Mouse (Mus musculus) limb, embryonic 14.5 days (tissue): ENCODE data around the gene Gm43738. TPM values are rescaled to one million over a fixed set of nuclear protein-coding genes. Genes with fewer than 3 reads are reported as not detected.

Source experiments
- ATAC-seq: fragments of 200-750 bp; cut with Nextera tagmentation; 2 replicates; pipeline ENCODE4 v1.8.0; 2017; ENCODE audit warnings: low read depth, moderate number of reproducible peaks, moderate TSS enrichment; ENCODE audit not compliant: low FRiP score
- DNase-seq: peaks from one replicate; pipeline ENCODE4 v3.0.0-alpha.2; 2015; ENCODE audit warnings: low spot score
- H3K27ac ChIP-seq: fragments of 300-500 bp; sonication (generic); replicated peaks from 2 replicates; pipeline ENCODE4 v1.5.1; 2014; ENCODE audit warnings: low read depth, mild to moderate bottlenecking, low read length, moderate library complexity, mixed read lengths
- H3K27me3 ChIP-seq: fragments of 300-500 bp; sonication (generic); 2 replicates; pipeline ENCODE4 v1.6.1; 2014; ENCODE audit warnings: low read length, mixed read lengths; ENCODE audit not compliant: control insufficient read depth, insufficient read depth
- H3K36me3 ChIP-seq: fragments of 300-500 bp; sonication (generic); 2 replicates; pipeline ENCODE4 v1.6.1; 2014; ENCODE audit warnings: mild to moderate bottlenecking, low read length, moderate library complexity, mixed read lengths; ENCODE audit not compliant: control insufficient read depth, insufficient read depth
- H3K4me1 ChIP-seq: fragments of 300-500 bp; sonication (generic); 2 replicates; pipeline ENCODE4 v1.6.1; 2014; ENCODE audit warnings: antibody characterized with exemption, low read length, mixed read lengths; ENCODE audit not compliant: control insufficient read depth, insufficient read depth
- H3K4me2 ChIP-seq: fragments of 300-500 bp; sonication (generic); replicated peaks from 2 replicates; pipeline ENCODE4 v1.6.1; 2014; ENCODE audit warnings: low read depth, mild to moderate bottlenecking, low read length, moderate library complexity; ENCODE audit not compliant: severe bottlenecking
- H3K4me3 ChIP-seq: fragments of 300-500 bp; sonication (generic); replicated peaks from 2 replicates; pipeline ENCODE4 v1.5.1; 2014; ENCODE audit warnings: low read length
- H3K9ac ChIP-seq: fragments of 300-500 bp; sonication (generic); 2 replicates; pipeline ENCODE4 v1.6.1; 2014; ENCODE audit warnings: mild to moderate bottlenecking, low read depth, low read length, moderate library complexity; ENCODE audit not compliant: severe bottlenecking
- H3K9me3 ChIP-seq: fragments of 300-500 bp; sonication (generic); 2 replicates; pipeline ENCODE4 v1.6.1; 2016; ENCODE audit warnings: low read length; ENCODE audit not compliant: control insufficient read depth
- POLR2A ChIP-seq: fragments of 200-500 bp; IDR thresholded peaks from 2 replicates; pipeline ENCODE4 v1.8.0; 2012; ENCODE audit warnings: inconsistent platforms, mild to moderate bottlenecking, moderate library complexity, borderline replicate concordance; ENCODE audit not compliant: insufficient read depth, insufficient read length; ENCODE audit errors: extremely low read depth
- WGBS: fragments of 180-500 bp; shearing (Covaris S2); extraction: QIAGEN DNeasy Blood & Tissue Kit; methylation state at CpG from one replicate; pipeline ENCODE4 v1.1.7; 2014; 5-methylcytosine and 5-hydroxymethylcytosine counted together
- polyA plus RNA-seq, 2 experiments: library from polyadenylated mRNA; depleted of rRNA in 1 of 2; stranded (reverse) in 1 of 2; unstranded in 1 of 2; fragments of >200 nt; fragmentation: Nextera tagmentation in 1 of 2; extraction: Ambion mirVana in 1 of 2; gene quantifications; 2 replicates each; pipeline versions ENCODE4 v1.2.1 to v1.2.3; 2012 to 2014

Gene Gm43738
- polyA plus RNA-seq, 2 experiments: 0.03 TPM; not detected in 1

DNA sequence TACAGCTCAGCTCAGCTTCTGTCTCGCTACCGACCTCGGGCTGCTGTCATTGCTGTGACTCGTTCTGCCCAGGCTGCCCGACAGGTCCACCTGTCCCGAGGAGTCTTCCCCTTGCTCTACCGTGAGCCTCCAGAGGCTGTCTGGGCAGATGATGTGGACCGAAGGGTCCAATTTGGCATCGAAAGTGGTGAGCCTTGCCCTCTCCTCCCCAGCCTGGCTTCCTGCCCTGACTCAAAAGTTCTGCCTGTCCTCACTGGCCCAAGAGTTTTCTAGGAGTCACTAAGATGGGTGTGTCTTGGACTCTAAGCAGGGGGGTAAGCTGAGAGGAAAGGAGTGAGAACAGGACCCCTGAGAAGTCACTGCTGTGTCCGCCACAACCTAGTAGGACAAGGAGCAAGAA, 43.9 kb upstream of the Gm43738 start:
- ATAC-seq: no peak

DNA sequence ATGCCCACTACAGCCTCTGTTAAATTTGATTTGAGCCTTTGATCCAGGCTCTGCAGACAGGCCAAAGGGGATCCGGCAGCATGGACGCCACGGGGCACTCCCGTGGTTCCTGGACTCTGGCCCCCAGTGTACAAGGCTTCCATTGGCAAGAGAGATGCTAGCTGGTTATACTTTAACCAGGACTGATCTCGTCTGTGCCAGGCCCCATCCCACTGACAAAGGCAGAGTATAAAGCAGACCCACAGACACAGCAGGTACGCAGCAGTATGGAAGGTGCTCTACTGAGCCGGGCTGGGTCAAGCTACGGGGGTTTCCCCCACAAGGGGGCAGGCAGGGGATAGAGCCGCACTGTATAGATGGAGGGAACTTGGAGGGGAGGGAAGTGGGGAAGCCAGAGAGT, 35.5 kb upstream of the Gm43738 start:
- Histone ChIP-seq H3K9ac (no peak overlapping the region), H3K27ac (no peak overlapping the region), H3K36me3 (no peaks in the 10 kb centered on the region), H3K4me2 (no peak overlapping the region), H3K27me3 (no peaks in the 10 kb centered on the region), H3K9me3 (no peaks in the 10 kb centered on the region), H3K4me3 (no peak overlapping the region), H3K4me1 (no peaks in the 10 kb centered on the region; the same call in 1 of the 2 replicates)
- DNase-seq (no peak), ATAC-seq (no peak)
- no peak for TF ChIP-seq POLR2A
- 47% methylated on average over 9 of the region's 9 CpGs for WGBS

More for the DNA sequence above, 43.9 kb upstream of the Gm43738 start:
- H3K27me3 ChIP-seq: peaks cover 2% of the 10 kb centered on the region; the same call in 1 of the 2 replicates
- H3K9ac ChIP-seq: no peak overlapping the region
- no peak for DNase-seq
- peaks cover 3% of the 10 kb centered on the region; the same call in 1 of the 2 replicates for H3K4me1 ChIP-seq
- H3K4me2 ChIP-seq: no peak overlapping the region
- no peak overlapping the region for H3K4me3 ChIP-seq
- no peaks in the 10 kb centered on the region for H3K9me3 ChIP-seq
- TF ChIP-seq POLR2A: no peak
- no peaks in the 10 kb centered on the region for H3K36me3 ChIP-seq
- WGBS: 63% methylated on average over 10 of the region's 10 CpGs
- no peak overlapping the region for H3K27ac ChIP-seq

DNA sequence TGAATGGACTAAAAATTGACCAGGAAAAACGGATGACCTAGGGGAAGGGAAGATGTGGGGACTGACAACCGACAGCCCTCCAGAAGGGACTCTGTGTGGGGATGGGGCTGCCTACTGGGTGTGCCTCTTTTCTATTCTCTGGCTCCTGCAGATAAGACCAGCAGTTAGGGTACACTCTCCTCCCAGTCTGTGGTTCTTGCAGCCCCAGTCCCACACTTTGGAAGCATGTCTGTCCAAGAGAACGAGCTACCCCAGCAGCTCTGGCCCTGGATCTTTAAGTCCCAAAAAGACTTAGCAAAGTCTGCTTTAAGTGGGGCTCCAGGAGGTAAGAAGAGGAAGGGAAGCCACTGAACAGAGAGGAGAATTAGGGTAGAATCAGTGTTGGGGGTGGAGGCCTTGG, 35.1 kb upstream of the Gm43738 start, which contains the start of gene Pklr:
Gene Pklr, plus strand, starts transcription at position 185 of the 400 bp plus-strand sequence.
- Histone ChIP-seq H3K36me3 (no peaks in the 10 kb centered on the region), H3K4me3 (no peak within 1 kb of the TSS), H3K9me3 (no peaks in the 10 kb centered on the region), H3K9ac (no peak within 1 kb of the TSS), H3K27ac (no peak within 1 kb of the TSS), H3K27me3 (no peaks in the 10 kb centered on the region), H3K4me2 (no peak within 1 kb of the TSS), H3K4me1 (no peaks in the 10 kb centered on the region; the same call in 1 of the 2 replicates)
- no peak for DNase-seq
- 67% methylated on average over 3 of the region's 3 CpGs for WGBS
- no peak for TF ChIP-seq POLR2A
- ATAC-seq: no peak

DNA sequence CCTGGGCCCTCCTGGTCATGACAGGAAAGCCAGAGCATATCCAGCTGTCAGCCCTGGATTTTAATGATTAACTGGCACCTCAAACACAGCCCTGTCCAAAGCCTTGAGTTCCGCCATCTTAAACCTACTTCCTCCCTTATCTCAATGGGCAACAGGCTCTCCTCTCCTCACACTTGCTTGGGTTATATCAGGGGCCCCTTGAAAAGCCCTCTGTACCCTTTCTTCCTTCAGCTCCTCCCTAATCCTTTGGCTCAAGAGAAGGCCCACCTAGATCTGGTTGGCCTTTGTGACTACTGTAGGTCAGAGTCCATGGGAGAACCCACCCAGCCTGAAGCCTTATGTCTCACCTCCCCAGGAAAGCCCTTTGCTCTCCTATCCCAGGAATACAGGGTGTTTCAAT, 32.9 kb upstream of the Gm43738 start:
- Histone ChIP-seq H3K9me3 (no peaks in the 10 kb centered on the region), H3K27ac (no peak overlapping the region), H3K4me1 (no peaks in the 10 kb centered on the region; the same call in 1 of the 2 replicates), H3K9ac (no peak overlapping the region), H3K4me2 (no peak overlapping the region), H3K4me3 (no peak overlapping the region), H3K36me3 (no peaks in the 10 kb centered on the region), H3K27me3 (no peaks in the 10 kb centered on the region)
- no peak for DNase-seq
- 78% methylated on average over 1 of the region's 1 CpGs for WGBS
- no peak for TF ChIP-seq POLR2A
- ATAC-seq: no peak

DNA sequence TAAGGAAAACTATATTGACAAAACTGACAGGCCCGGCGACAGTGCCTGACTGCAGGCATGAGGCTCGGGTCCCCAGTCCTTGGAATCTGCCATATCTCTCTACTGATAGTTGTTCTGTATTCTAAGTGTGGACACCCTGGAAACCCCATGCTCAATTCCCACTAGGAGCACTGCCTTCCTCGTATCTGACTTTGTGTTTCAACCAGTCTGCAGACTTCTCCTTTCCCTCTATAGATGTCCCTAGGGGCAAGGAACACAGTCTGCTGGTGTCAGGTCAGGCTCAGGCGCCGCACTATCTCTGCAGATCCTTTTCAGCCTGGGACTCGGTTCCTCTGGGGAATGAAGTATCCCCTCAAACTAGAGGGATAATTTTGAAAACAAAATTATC, 32.2 kb upstream of the Gm43738 start:
- Histone ChIP-seq H3K9me3 (no peaks in the 10 kb centered on the region), H3K4me3 (no peak overlapping the region), H3K9ac (no peak overlapping the region), H3K27ac (no peak overlapping the region), H3K27me3 (no peaks in the 10 kb centered on the region), H3K36me3 (no peaks in the 10 kb centered on the region), H3K4me2 (no peak overlapping the region), H3K4me1 (no peaks in the 10 kb centered on the region; the same call in 1 of the 2 replicates)
- DNase-seq (no peak), ATAC-seq (no peak)
- 82% methylated on average over 7 of the region's 7 CpGs for WGBS
- TF ChIP-seq POLR2A: no peak
